Mouse (Mus musculus): ENCODE results near the gene Gsto1.

GRCm38 (mm10) chr19:47903679-47904078 is 48.9 kb downstream of the Gsto1 start:
- TF ChIP-seq POLR2A (IDR thresholded peaks at IDR 0.05; ENCODE audit: control insufficient read depth, extremely low read depth, insufficient read depth, low read length, poor library complexity): no peak
- TF ChIP-seq CTCF (IDR thresholded peaks at IDR 0.05; ENCODE audit: borderline replicate concordance, control insufficient read depth, extremely low read depth, insufficient read depth, low read length, poor library complexity): no peak

Measured in thymus, adult 2 months (tissue).